Mouse (Mus musculus): ENCODE results near the gene Scn10a.

Scn10a gene

DNA sequence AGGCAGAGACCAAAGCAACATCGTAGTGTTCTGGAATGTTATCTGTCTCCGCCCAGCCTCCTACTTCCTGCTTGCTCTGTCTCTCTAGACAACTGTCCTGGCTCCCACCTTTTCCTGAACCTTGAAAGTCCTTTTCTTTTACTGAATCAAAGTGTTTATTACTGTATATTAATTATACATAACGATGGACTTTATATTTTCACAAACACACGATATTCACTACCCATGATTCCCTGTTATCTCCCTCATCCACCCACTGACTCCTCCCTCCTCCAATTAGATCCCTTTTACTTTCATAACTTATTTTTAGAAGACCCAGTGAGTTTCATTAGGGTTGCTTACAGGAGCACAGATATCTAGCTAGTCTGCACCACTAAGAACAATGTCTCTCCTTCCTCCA lies 95.0 kb downstream of the Scn10a start:
- no peaks in the 10 kb centered on the region for H3K36me3 ChIP-seq (ENCODE audit: control insufficient read depth, insufficient read depth, low read length, poor library complexity, severe bottlenecking)
- H3K27me3 ChIP-seq (ENCODE audit: control insufficient read depth, insufficient read depth, low read length, poor library complexity, severe bottlenecking) = no peaks in the 10 kb centered on the region
- no peak for DNase-seq (ENCODE audit: low read depth, low spot score)

DNA sequence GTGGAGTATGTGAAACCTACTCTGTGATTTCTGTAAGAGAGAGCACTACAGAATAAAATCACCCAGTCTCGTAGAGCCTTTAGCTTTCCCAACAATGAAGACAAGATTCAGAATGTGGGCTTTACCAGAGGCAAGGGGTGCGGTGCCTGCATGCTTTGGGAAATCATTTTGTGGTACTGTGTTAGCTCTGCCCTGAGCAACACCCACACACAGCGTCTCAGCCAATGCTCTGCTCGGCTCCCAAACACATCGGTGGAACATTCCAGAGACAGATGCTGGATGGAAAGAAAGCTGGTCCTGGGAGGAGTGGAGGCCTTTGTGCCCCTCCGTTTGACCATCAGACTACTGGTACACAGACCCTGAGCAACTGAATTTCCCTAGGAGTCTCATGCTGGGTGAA lies 104.3 kb downstream of the Scn10a start:
- DNase-seq (ENCODE audit: low read depth, low spot score) = no peak
- Histone ChIP-seq H3K27me3 (ENCODE audit: control insufficient read depth, insufficient read depth, low read length, poor library complexity, severe bottlenecking) (no peaks in the 10 kb centered on the region), H3K36me3 (ENCODE audit: control insufficient read depth, insufficient read depth, low read length, poor library complexity, severe bottlenecking) (no peaks in the 10 kb centered on the region)

GRCm38 (mm10) chr9:119610563-119611166 lies 108.5 kb downstream of the Scn10a start:
- DNase-seq (ENCODE audit: low read depth, low spot score) = no peak
- Histone ChIP-seq H3K27me3 (ENCODE audit: control insufficient read depth, insufficient read depth, low read length, poor library complexity, severe bottlenecking) (no peaks in the 10 kb centered on the region), H3K36me3 (ENCODE audit: control insufficient read depth, insufficient read depth, low read length, poor library complexity, severe bottlenecking) (no peaks in the 10 kb centered on the region)

DNA sequence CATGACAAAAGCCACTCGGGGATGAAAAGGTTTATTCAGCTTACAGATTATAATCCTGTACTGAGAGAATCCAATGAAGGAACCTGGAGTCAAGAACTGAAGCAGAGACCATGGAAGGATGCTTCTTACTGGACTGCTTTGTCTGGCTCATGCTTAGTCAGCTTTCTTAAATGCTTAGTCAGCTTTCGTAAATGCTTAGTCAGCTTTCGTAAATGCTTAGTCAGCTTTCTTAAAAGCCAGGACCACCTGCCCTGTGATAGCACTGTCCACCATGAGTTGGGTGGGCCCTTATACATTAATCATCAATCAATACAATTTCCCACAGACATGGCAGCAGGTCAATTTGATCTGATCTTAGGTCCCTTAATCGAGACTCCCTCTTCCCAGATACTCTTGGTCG lies 112.2 kb downstream of the Scn10a start:
- no peaks in the 10 kb centered on the region for H3K27me3 ChIP-seq (ENCODE audit: control insufficient read depth, insufficient read depth, low read length, poor library complexity, severe bottlenecking)
- H3K36me3 ChIP-seq (ENCODE audit: control insufficient read depth, insufficient read depth, low read length, poor library complexity, severe bottlenecking) = no peaks in the 10 kb centered on the region
- DNase-seq (ENCODE audit: low read depth, low spot score) = no peak

DNA sequence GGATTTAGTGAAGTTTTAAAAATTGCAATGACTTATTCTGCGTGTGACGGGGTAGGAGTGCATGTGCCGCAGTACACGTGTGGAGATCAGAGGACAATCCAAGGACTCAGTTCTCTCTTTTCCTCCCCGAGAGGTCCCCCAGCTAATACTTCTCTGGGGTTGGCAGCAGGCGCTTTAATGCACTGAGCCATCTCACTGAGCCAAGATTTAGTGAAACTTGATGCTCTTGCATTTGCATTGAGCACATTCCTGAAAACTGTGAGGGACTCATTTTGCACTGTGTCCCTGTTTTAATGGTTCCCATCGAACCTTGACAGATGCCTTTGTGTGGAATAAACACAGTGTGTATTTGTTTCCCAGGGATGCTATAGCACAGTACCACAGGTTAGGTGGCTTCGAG lies 114.5 kb downstream of the Scn10a start:
- H3K36me3 ChIP-seq (ENCODE audit: control insufficient read depth, insufficient read depth, low read length, poor library complexity, severe bottlenecking) = no peaks in the 10 kb centered on the region
- H3K27me3 ChIP-seq (ENCODE audit: control insufficient read depth, insufficient read depth, low read length, poor library complexity, severe bottlenecking) = no peaks in the 10 kb centered on the region
- DNase-seq (ENCODE audit: low read depth, low spot score) = no peak

GRCm38 (mm10) chr9:119598501-119598900 lies 120.6 kb downstream of the Scn10a start:
- Histone ChIP-seq H3K27me3 (ENCODE audit: control insufficient read depth, insufficient read depth, low read length, poor library complexity, severe bottlenecking) (no peaks in the 10 kb centered on the region), H3K36me3 (ENCODE audit: control insufficient read depth, insufficient read depth, low read length, poor library complexity, severe bottlenecking) (no peaks in the 10 kb centered on the region)
- no peak for DNase-seq (ENCODE audit: low read depth, low spot score)

GRCm38 (mm10) chr9:119597332-119597731 lies 121.8 kb downstream of the Scn10a start:
- Histone ChIP-seq H3K36me3 (ENCODE audit: control insufficient read depth, insufficient read depth, low read length, poor library complexity, severe bottlenecking) (no peaks in the 10 kb centered on the region), H3K27me3 (ENCODE audit: control insufficient read depth, insufficient read depth, low read length, poor library complexity, severe bottlenecking) (no peaks in the 10 kb centered on the region)
- DNase-seq (ENCODE audit: low read depth, low spot score) = no peak

GRCm38 (mm10) chr9:119589592-119589991 lies 129.5 kb downstream of the Scn10a start:
- Histone ChIP-seq H3K36me3 (ENCODE audit: control insufficient read depth, insufficient read depth, low read length, poor library complexity, severe bottlenecking) (no peaks in the 10 kb centered on the region), H3K27me3 (ENCODE audit: control insufficient read depth, insufficient read depth, low read length, poor library complexity, severe bottlenecking) (no peaks in the 10 kb centered on the region)
- no peak for DNase-seq (ENCODE audit: low read depth, low spot score)

DNA sequence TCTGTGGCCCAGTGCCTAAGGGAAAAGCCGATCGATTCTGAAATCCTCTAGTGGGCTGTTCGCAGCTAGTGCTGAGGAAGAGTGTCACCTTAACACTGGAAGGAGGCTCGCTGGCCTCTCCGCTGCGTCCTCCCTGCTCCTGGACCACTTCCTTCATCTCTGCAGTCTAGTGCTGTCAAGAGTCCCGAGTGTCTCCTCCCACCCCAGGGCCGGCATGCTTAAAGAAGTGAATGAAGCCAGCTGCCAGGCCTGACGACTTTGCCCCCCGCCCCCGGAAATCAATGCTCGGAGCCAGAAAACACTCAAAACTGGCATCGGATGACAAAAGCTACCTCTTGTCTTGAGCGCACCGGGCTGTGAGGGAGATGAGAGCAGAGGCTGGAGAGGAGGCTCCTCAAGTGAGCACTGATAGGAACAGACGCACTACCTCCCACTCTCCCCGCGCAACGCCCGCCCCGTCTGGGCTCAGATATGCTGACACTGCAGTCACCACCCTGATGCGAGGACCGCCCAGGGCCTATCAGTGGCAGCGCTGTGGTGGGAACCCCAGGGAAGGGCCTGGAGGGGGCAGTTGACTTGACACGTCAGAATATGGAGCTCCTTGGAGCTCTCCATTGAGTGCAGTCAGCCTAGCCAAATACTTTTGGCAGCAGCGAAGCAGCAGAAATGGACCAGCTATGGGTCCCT lies 130.2 kb downstream of the Scn10a start:
- no peak for DNase-seq (ENCODE audit: low read depth, low spot score)
- no peaks in the 10 kb centered on the region for H3K27me3 ChIP-seq (ENCODE audit: control insufficient read depth, insufficient read depth, low read length, poor library complexity, severe bottlenecking)
- H3K36me3 ChIP-seq (ENCODE audit: control insufficient read depth, insufficient read depth, low read length, poor library complexity, severe bottlenecking) = no peaks in the 10 kb centered on the region

DNA sequence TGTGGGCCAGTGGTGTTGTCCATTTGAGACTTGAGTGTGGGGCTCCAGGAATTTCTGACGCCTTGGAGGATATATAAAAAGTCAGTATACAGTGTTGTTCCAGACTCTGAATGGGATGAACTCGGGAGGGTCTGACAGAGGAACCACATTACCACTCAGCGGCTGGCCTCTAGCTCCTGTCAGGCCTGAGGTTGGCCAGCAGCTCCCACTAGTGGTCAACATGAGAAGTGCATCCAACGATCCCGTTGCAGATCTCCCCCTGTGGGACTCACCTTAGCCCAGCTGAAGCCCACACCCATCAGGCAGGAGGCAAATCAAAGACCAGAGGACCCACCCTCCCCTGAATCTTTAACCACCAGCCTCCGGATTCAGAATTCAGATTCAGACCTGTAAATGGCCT lies 138.5 kb downstream of the Scn10a start:
- no peaks in the 10 kb centered on the region for H3K36me3 ChIP-seq (ENCODE audit: control insufficient read depth, insufficient read depth, low read length, poor library complexity, severe bottlenecking)
- DNase-seq (ENCODE audit: low read depth, low spot score) = peak; percentile 64
- no peaks in the 10 kb centered on the region for H3K27me3 ChIP-seq (ENCODE audit: control insufficient read depth, insufficient read depth, low read length, poor library complexity, severe bottlenecking)

GRCm38 (mm10) chr9:119580187-119580586 lies 138.9 kb downstream of the Scn10a start:
- no peaks in the 10 kb centered on the region for H3K36me3 ChIP-seq (ENCODE audit: control insufficient read depth, insufficient read depth, low read length, poor library complexity, severe bottlenecking)
- no peaks in the 10 kb centered on the region for H3K27me3 ChIP-seq (ENCODE audit: control insufficient read depth, insufficient read depth, low read length, poor library complexity, severe bottlenecking)
- peak; percentile 4 for DNase-seq (ENCODE audit: low read depth, low spot score)

GRCm38 (mm10) chr9:119578636-119579438 lies 140.3 kb downstream of the Scn10a start, which contains the start of gene Scn5a:
Scn5a (minus strand) TSS chr9:119579016.
- no peaks in the 10 kb centered on the region for H3K27me3 ChIP-seq (ENCODE audit: control insufficient read depth, insufficient read depth, low read length, poor library complexity, severe bottlenecking)
- H3K36me3 ChIP-seq (ENCODE audit: control insufficient read depth, insufficient read depth, low read length, poor library complexity, severe bottlenecking) = no peaks in the 10 kb centered on the region
- no peak for DNase-seq (ENCODE audit: low read depth, low spot score)

GRCm38 (mm10) chr9:119578311-119578635 lies 140.8 kb downstream of the Scn10a start:
- DNase-seq (ENCODE audit: low read depth, low spot score) = no peak
- H3K27me3 ChIP-seq (ENCODE audit: control insufficient read depth, insufficient read depth, low read length, poor library complexity, severe bottlenecking) = no peaks in the 10 kb centered on the region
- no peaks in the 10 kb centered on the region for H3K36me3 ChIP-seq (ENCODE audit: control insufficient read depth, insufficient read depth, low read length, poor library complexity, severe bottlenecking)

- no peak for DNase-seq (ENCODE audit: low read depth, low spot score)
- H3K36me3 ChIP-seq (ENCODE audit: control insufficient read depth, insufficient read depth, low read length, poor library complexity, severe bottlenecking) = no peaks in the 10 kb centered on the region
- H3K27me3 ChIP-seq (ENCODE audit: control insufficient read depth, insufficient read depth, low read length, poor library complexity, severe bottlenecking) = no peaks in the 10 kb centered on the region
These were observed 142.1 kb downstream of the Scn10a start for GRCm38 (mm10) chr9:119576977-119577376.

DNA sequence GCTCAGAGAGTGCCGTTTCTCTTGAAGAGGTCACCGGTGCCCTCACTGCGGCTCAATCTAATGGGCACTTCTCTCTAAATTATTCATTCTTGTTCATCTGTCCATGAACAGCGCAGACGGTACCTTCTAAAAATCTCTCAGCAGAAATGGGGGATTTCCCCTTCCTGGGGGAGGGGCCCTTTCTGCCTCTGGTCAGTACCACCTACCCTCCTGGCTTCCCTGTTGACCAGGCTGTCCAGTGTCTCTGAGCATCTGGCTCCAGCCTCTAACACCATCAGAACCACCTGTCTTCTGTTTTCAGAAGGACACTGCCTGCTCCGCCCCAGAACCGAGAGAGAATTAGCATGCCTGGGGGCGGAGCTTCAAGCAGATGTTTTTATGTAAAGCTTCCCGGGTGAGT lies 143.4 kb downstream of the Scn10a start:
- DNase-seq (ENCODE audit: low read depth, low spot score) = no peak
- H3K36me3 ChIP-seq (ENCODE audit: control insufficient read depth, insufficient read depth, low read length, poor library complexity, severe bottlenecking) = no peaks in the 10 kb centered on the region
- H3K27me3 ChIP-seq (ENCODE audit: control insufficient read depth, insufficient read depth, low read length, poor library complexity, severe bottlenecking) = no peaks in the 10 kb centered on the region

All from splenic B cell, adult 2 months (primary cell).